Comparison of ENCODE assay signal across 8 mouse cellular contexts in genomic region chr2:118662902-118663803, GRCm38 (mm10). TPM values are rescaled to one million over a fixed set of nuclear protein-coding genes. Genes with fewer than 3 reads are reported as not detected.
DNase-seq lines count a peak whose midpoint lies in the region; ATAC-seq and TF ChIP-seq lines count a peak whose summit lies in the region.

Gene Pak6 (plus strand): TSS chr2:118663303.

- peaks cover 7% of the 10 kb centered on the region for H3K27me3 ChIP-seq in CH12.LX (replicated peaks)
- H3K27me3 ChIP-seq in midbrain, embryonic 15.5 days (replicated peaks): no peaks in the 10 kb centered on the region

- TF ChIP-seq EP300 in CH12.LX (IDR thresholded peaks at IDR 0.05; ENCODE audit: low read length): no peak

- no peak within 1 kb of the TSS for H3K27ac ChIP-seq in CH12.LX (ENCODE audit: insufficient read depth, low read depth)
- peak within 1 kb of the TSS; percentile 83 for H3K27ac ChIP-seq in midbrain, embryonic 15.5 days

- WGBS in midbrain, embryonic 15.5 days: under 1% methylated on average over 37 of the region's 37 CpGs

- in situ Hi-C loops in CH12.LX (cut with MboI; ENCODE audit: low pct_ligation_motif_present, low pct_unique_long_range_greater_than_20kb, low sequenced_read_pairs): no loop called here

- H3K9ac ChIP-seq in CH12.LX (ENCODE audit: insufficient read depth, low read depth): peak within 1 kb of the TSS; percentile 4; the same call in 1 of the 2 replicates
- peak within 1 kb of the TSS; percentile 68 for H3K9ac ChIP-seq in midbrain, embryonic 15.5 days

- no peaks in the 10 kb centered on the region for H3K9me3 ChIP-seq in CH12.LX (replicated peaks; ENCODE audit: low read length)
- no peaks in the 10 kb centered on the region for H3K9me3 ChIP-seq in midbrain, embryonic 15.5 days

- TF ChIP-seq POLR2A in CH12.LX (IDR thresholded peaks at IDR 0.05; ENCODE audit: low read depth, low read length): no peak

- peak within 1 kb of the TSS; percentile 76 for H3K4me2 ChIP-seq in CH12.LX (ENCODE audit: insufficient read depth, low read depth, poor library complexity, severe bottlenecking)
- peak within 1 kb of the TSS; percentile 68 for H3K4me2 ChIP-seq in midbrain, embryonic 15.5 days

- no peak for TF ChIP-seq CTCF in CH12.LX (conservative IDR thresholded peaks at IDR 0.05 in 1 of 2, IDR thresholded peaks at IDR 0.05 in 1 of 2; ENCODE audit: low read depth in 2 of 2, low read length in 2 of 2)

- no peaks in the 10 kb centered on the region for H3K79me2 ChIP-seq in CH12.LX (replicated peaks; ENCODE audit: control insufficient read depth, extremely low read depth, insufficient read depth, poor library complexity, severe bottlenecking)

- dilution Hi-C loops in CH12.LX (cut with MboI; ENCODE audit: extremely low pct_ligation_motif_present, extremely low pct_unique_long_range_greater_than_20kb, low sequenced_read_pairs): no loop called here

- peaks cover 38 to 75% of the 10 kb centered on the region in 2 experiments for H3K4me1 ChIP-seq in CH12.LX (ENCODE audit: control insufficient read depth in 1 of 2, insufficient read depth in 2 of 2)
- peaks cover 62% of the 10 kb centered on the region for H3K4me1 ChIP-seq in midbrain, embryonic 15.5 days

- no peaks in the 10 kb centered on the region for H3K36me3 ChIP-seq in CH12.LX (replicated peaks in 1 of 2; ENCODE audit: control insufficient read depth in 1 of 2, insufficient read depth in 1 of 2, low read length in 1 of 2)
- no peaks in the 10 kb centered on the region for H3K36me3 ChIP-seq in midbrain, embryonic 15.5 days (replicated peaks)

- peak; percentile 69 for ATAC-seq in midbrain, embryonic 15.5 days (replicated peaks)

- intact Hi-C loops in heart, postnatal 10 days (cut with DNase I): no loop called here

- no peak for TF ChIP-seq RAD21 in CH12.LX (IDR thresholded peaks at IDR 0.05; ENCODE audit: low read depth, low read length)

- peak; percentile 41 for DNase-seq in embryo, embryonic 11 days
- DNase-seq in embryo, embryonic 9.5 days (ENCODE audit: extremely low spot score): no peak
- peak; percentile 42 for DNase-seq in CH12.LX (ENCODE audit: extremely low read depth)
- peak; percentile 18 to 20 for DNase-seq in cerebellum, postnatal 36 days
- DNase-seq in heart, postnatal 10 days: peak; percentile 41 to 48
- DNase-seq in left cerebral cortex, adult 18-20 months (ENCODE audit: low spot score in 2 of 2): peak; percentile 65 to 68
- peak; percentile 74 for DNase-seq in thymus, postnatal 10 days (ENCODE audit: low spot score in 2 of 2)

- peak within 1 kb of the TSS; percentile 10 to 48 (median 39) for H3K4me3 ChIP-seq in CH12.LX (replicated peaks in 1 of 3; ENCODE audit: low read depth in 2 of 3, low read length in 2 of 3, poor library complexity in 1 of 3)
- peak within 1 kb of the TSS; percentile 59 for H3K4me3 ChIP-seq in midbrain, embryonic 15.5 days

TF ChIP-seq in CH12.LX, 34 proteins besides CTCF, POLR2A, EP300 and RAD21:
- TF ChIP-seq BHLHE40 (IDR thresholded peaks at IDR 0.05; ENCODE audit: low read depth, low read length): peak; percentile 65
- TF ChIP-seq CHD2 (IDR thresholded peaks at IDR 0.05; ENCODE audit: low read length): no peak
- peak; percentile 63 for TF ChIP-seq JUN (IDR thresholded peaks at IDR 0.05; ENCODE audit: insufficient read depth, low read depth, low read length)
- TF ChIP-seq ETS1 (conservative IDR thresholded peaks at IDR 0.05; ENCODE audit: low read depth, low read length): peak; percentile 78
- peak; percentile 55; the same call in 1 of the 2 replicates for TF ChIP-seq MXI1 (IDR thresholded peaks at IDR 0.05; ENCODE audit: low read depth, low read length)
- TF ChIP-seq ZNF384 (IDR thresholded peaks at IDR 0.05; ENCODE audit: low read depth, low read length): peak; percentile 47
- TF ChIP-seq MYC (IDR thresholded peaks at IDR 0.05; ENCODE audit: low read depth, low read length): 0 out of 2 replicates have a peak, but pooled peaks have one; percentile 27
- TF ChIP-seq ZC3H11A (IDR thresholded peaks at IDR 0.05; ENCODE audit: low read depth, low read length): no peak
- peak; percentile 81; the same call in 1 of the 2 replicates for TF ChIP-seq MEF2A (IDR thresholded peaks at IDR 0.05; ENCODE audit: borderline replicate concordance, low read depth, low read length)
- no peak for TF ChIP-seq JUND (conservative IDR thresholded peaks at IDR 0.05; ENCODE audit: low read depth, low read length)

RNA-seq across cellular contexts. Expression of gene Pak6, which starts in this region (rescaled TPM):
- total RNA-seq in CH12.LX (2012; rRNA removed) (0.29 and 0.42 TPM in 2 replicates), CH12.LX (2014; rRNA removed) (0.05 and 0.11 TPM in 2 replicates)
- 0.45 and 0.73 TPM in 2 replicates for polyA plus RNA-seq in CH12.LX (2012; ENCODE audit: insufficient read length, low read depth)
- 10 to 100 TPM; 13.5 to 15.3 TPM for total RNA-seq in heart, postnatal 10 days (2021)
- 10 to 100 TPM; 79.7 to 86.4 TPM for total RNA-seq in left cerebral cortex, adult 18-20 months (2021)
- 67.8 and 69.1 TPM in 2 replicates for polyA plus RNA-seq in midbrain, embryonic 15.5 days (2015; fragmentation: Nextera tagmentation; extraction: Ambion mirVana)

Comparison
In these comparisons a context has a peak if more than half of its experiments do, and no peak if none do; other contexts are left out.
1. RNA of gene Pak6 (total RNA-seq): 79.7 to 86.4 TPM in left cerebral cortex, adult 18-20 months and 13.5 to 15.3 TPM in heart, postnatal 10 days; 0.05 to 0.42 TPM in CH12.LX; every median in the first group is over 10 times any median in the second.
2. RNA of gene Pak6 (total RNA-seq): 79.7 to 86.4 TPM in left cerebral cortex, adult 18-20 months; 13.5 to 15.3 TPM in heart, postnatal 10 days; every median in the first group is over 4 times any median in the second.
3. RNA of gene Pak6 (polyA plus RNA-seq): 67.8 to 69.1 TPM in midbrain, embryonic 15.5 days; 0.45 to 0.73 TPM in CH12.LX; every median in the first group is over 10 times any median in the second.
4. Peak in DNase-seq, H3K4me3 ChIP-seq, H3K9ac ChIP-seq and H3K4me2 ChIP-seq in CH12.LX; RNA of the gene not detected or under 1 TPM.